Mouse (Mus musculus) midbrain, embryonic 12.5 days (tissue): Measurements from ENCODE around the gene Satb2. TPM values are rescaled to one million over a fixed set of nuclear protein-coding genes. Genes with fewer than 3 reads are reported as not detected.

Experiments used
- ATAC-seq: fragments of 200-750 bp; cut with Nextera tagmentation; 2 replicates; pipeline ENCODE4 v1.8.0; 2017; ENCODE audit warnings: low read depth, moderate TSS enrichment, moderate library complexity; ENCODE audit not compliant: low FRiP score
- H3K27ac ChIP-seq: fragments of 300-500 bp; sonication (generic); replicated peaks from 2 replicates; pipeline ENCODE4 v1.5.1; 2016; ENCODE audit warnings: mild to moderate bottlenecking
- H3K27me3 ChIP-seq: fragments of 300-500 bp; sonication (generic); 2 replicates; pipeline ENCODE4 v1.6.1; 2016; ENCODE audit warnings: mild to moderate bottlenecking
- H3K36me3 ChIP-seq: fragments of 300-500 bp; sonication (generic); 2 replicates; pipeline ENCODE4 v1.6.1; 2016
- H3K4me1 ChIP-seq: fragments of 300-500 bp; sonication (generic); 2 replicates; pipeline ENCODE4 v1.6.1; 2016
- H3K4me2 ChIP-seq: fragments of 300-500 bp; sonication (generic); replicated peaks from 2 replicates; pipeline ENCODE4 v1.6.1; 2016; ENCODE audit warnings: mild to moderate bottlenecking, moderate library complexity
- H3K4me3 ChIP-seq: fragments of 300-500 bp; sonication (generic); 2 replicates; pipeline ENCODE4 v1.5.1; 2016; ENCODE audit warnings: mild to moderate bottlenecking
- H3K9ac ChIP-seq: fragments of 300-500 bp; sonication (generic); replicated peaks from 2 replicates; pipeline ENCODE4 v1.6.1; 2016; ENCODE audit warnings: mild to moderate bottlenecking, moderate library complexity
- H3K9me3 ChIP-seq: fragments of 300-500 bp; sonication (generic); 2 replicates; pipeline ENCODE4 v1.6.1; 2016; ENCODE audit warnings: mild to moderate bottlenecking
- WGBS: fragments of 180-500 bp; shearing (Covaris S2); methylation state at CpG from one replicate; pipeline ENCODE4 v1.1.7; 2016; 5-methylcytosine and 5-hydroxymethylcytosine counted together
- polyA plus RNA-seq: library from polyadenylated mRNA; unstranded; fragments of >200 nt; fragmentation: Nextera tagmentation; extraction: Ambion mirVana; gene quantifications from 2 replicates; pipeline ENCODE4 v1.2.1, GENCODE M21; 2016

The Satb2 gene
- 0.99 and 1.2 TPM in 2 replicates for polyA plus RNA-seq

DNA sequence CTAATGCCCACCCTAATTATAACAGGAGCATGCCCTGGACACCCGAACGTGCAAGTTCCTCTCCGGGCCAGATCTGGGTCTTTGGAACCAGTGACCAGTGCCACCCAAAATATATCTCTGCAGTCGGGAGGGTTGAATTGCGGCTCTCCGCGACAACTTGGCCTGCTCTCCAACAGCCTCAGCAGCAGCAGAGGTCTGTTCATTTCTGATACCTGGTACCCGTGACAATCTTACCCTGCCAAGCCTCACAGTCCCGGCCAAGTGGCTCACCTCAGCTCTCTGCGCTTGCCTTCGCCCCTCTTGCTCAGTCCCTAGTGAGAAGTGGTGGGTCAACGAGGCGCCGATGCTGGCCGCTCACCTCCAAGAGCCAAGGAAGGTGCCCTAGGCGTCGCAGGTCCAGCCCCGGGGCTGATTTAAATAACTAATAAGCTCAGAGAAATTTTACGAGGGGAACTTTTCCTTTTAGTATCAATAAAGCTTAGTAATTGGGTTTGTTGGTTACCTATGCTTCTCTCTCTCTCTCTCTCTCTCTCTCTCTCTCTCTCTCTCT lies at the start of gene Satb2:
Gene Satb2 (minus strand): TSS at position 500 of the 550 bp plus-strand sequence.
- H3K27ac ChIP-seq: no peak within 1 kb of the TSS
- no peak for ATAC-seq
- 1% methylated on average over 19 of the region's 19 CpGs for WGBS
- H3K9ac ChIP-seq: no peak within 1 kb of the TSS
- H3K27me3 ChIP-seq: peaks cover 79% of the 10 kb centered on the region
- peak within 1 kb of the TSS; percentile 28 for H3K4me3 ChIP-seq
- H3K4me1 ChIP-seq: peaks cover 24% of the 10 kb centered on the region
- no peaks in the 10 kb centered on the region for H3K36me3 ChIP-seq
- peak within 1 kb of the TSS; percentile 44 for H3K4me2 ChIP-seq
- H3K9me3 ChIP-seq: no peaks in the 10 kb centered on the region

- ATAC-seq: no peak
- H3K4me3 ChIP-seq: no peak overlapping the region
- no peak overlapping the region for H3K27ac ChIP-seq
- no peaks in the 10 kb centered on the region for H3K9me3 ChIP-seq
- H3K27me3 ChIP-seq: no peaks in the 10 kb centered on the region
- no peak overlapping the region for H3K4me2 ChIP-seq
- no peaks in the 10 kb centered on the region for H3K36me3 ChIP-seq
- no peaks in the 10 kb centered on the region for H3K4me1 ChIP-seq
- no peak overlapping the region for H3K9ac ChIP-seq
Observed at GRCm38 (mm10) chr1:57018941-57019340, 40.5 kb upstream of the Satb2 start.

DNA sequence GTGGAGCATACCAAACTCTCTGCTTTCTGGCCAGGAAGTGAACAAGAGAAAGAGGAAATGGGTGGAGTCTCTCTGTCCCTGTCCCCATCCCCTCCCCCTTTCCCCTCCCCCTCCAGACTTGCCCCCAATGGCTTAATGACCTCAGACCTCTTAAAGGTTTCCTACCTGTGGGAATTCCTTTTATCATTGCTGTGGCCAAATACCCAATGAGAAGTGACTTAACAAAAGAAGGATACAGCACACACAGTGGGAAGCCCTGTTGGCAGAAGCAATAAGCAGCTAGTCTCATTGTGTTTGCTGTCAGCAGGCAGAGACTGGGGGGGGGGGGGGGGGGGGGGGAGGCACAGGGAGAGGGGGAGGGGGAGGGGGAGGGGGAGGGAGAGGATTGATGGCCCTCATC lies 35.4 kb upstream of the Satb2 start:
- H3K36me3 ChIP-seq: no peaks in the 10 kb centered on the region
- no peaks in the 10 kb centered on the region for H3K4me1 ChIP-seq
- H3K9me3 ChIP-seq: no peaks in the 10 kb centered on the region
- H3K27ac ChIP-seq: no peak overlapping the region
- no peak overlapping the region for H3K4me3 ChIP-seq
- no peaks in the 10 kb centered on the region for H3K27me3 ChIP-seq
- H3K4me2 ChIP-seq: no peak overlapping the region
- H3K9ac ChIP-seq: no peak overlapping the region
- no peak for ATAC-seq

- no peaks in the 10 kb centered on the region for H3K4me1 ChIP-seq
- no peak overlapping the region for H3K4me3 ChIP-seq
- 0 out of 2 replicates have a peak, but pooled peaks have one; percentile 30 for ATAC-seq
- no peaks in the 10 kb centered on the region for H3K9me3 ChIP-seq
- no peak overlapping the region for H3K27ac ChIP-seq
- WGBS: 64% methylated on average over 4 of the region's 4 CpGs
- no peaks in the 10 kb centered on the region for H3K27me3 ChIP-seq
- H3K4me2 ChIP-seq: no peak overlapping the region
- no peaks in the 10 kb centered on the region for H3K36me3 ChIP-seq
- H3K9ac ChIP-seq: no peak overlapping the region
Observed at GRCm38 (mm10) chr1:57009171-57009570, 30.7 kb upstream of the Satb2 start.

GRCm38 (mm10) chr1:56995041-56995440 lies 16.6 kb upstream of the Satb2 start:
- Histone ChIP-seq H3K4me1 (no peaks in the 10 kb centered on the region), H3K4me3 (no peak overlapping the region), H3K9ac (no peak overlapping the region), H3K27ac (no peak overlapping the region), H3K27me3 (peaks cover 17% of the 10 kb centered on the region), H3K4me2 (no peak overlapping the region), H3K9me3 (no peaks in the 10 kb centered on the region), H3K36me3 (no peaks in the 10 kb centered on the region)
- 73% methylated on average over 2 of the region's 2 CpGs for WGBS
- no peak for ATAC-seq

- Histone ChIP-seq H3K9me3 (no peaks in the 10 kb centered on the region), H3K27ac (no peak overlapping the region), H3K4me1 (no peaks in the 10 kb centered on the region), H3K9ac (no peak overlapping the region), H3K4me3 (no peak overlapping the region), H3K4me2 (no peak overlapping the region), H3K36me3 (no peaks in the 10 kb centered on the region), H3K27me3 (peaks cover 28% of the 10 kb centered on the region)
- WGBS: 81% methylated on average over 5 of the region's 5 CpGs
- no peak for ATAC-seq
Observed at GRCm38 (mm10) chr1:56992310-56992709, 13.9 kb upstream of the Satb2 start.

DNA sequence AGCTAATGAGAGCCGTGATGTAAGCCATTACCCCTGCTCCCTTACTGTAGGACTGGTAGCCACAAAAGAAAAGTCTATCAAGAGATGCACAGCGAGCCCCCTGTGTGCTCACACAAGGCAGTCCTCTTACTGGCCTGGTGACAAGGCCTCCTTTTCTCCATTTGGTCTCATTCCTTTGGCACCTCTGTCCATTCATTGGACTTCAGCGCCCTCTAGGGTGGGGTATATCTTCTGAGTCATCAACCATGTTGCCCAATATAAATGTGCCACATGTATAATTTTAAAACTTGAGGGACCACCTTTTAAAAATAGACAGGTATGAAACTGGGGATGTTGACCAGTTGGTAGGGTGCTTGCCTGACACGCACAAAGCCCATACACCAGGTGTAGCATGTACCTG lies 13.2 kb upstream of the Satb2 start:
- Histone ChIP-seq H3K9me3 (no peaks in the 10 kb centered on the region), H3K4me2 (no peak overlapping the region), H3K36me3 (no peaks in the 10 kb centered on the region), H3K9ac (no peak overlapping the region), H3K27ac (no peak overlapping the region), H3K4me1 (no peaks in the 10 kb centered on the region), H3K4me3 (no peak overlapping the region), H3K27me3 (peaks cover 34% of the 10 kb centered on the region)
- ATAC-seq: no peak
- 58% methylated on average over 4 of the region's 4 CpGs for WGBS

GRCm38 (mm10) chr1:56984483-56984810 lies 6.0 kb upstream of the Satb2 start:
- peaks cover 4% of the 10 kb centered on the region; the same call in 1 of the 2 replicates for H3K4me1 ChIP-seq
- no peak overlapping the region for H3K4me3 ChIP-seq
- H3K4me2 ChIP-seq: 0 out of 2 replicates have a peak overlapping the region, but pooled peaks have one; percentile 12
- H3K9ac ChIP-seq: no peak overlapping the region
- no peaks in the 10 kb centered on the region for H3K9me3 ChIP-seq
- H3K27me3 ChIP-seq: peaks cover 87% of the 10 kb centered on the region
- WGBS: 4% methylated on average over 14 of the region's 14 CpGs
- no peak overlapping the region for H3K27ac ChIP-seq
- H3K36me3 ChIP-seq: no peaks in the 10 kb centered on the region
- no peak for ATAC-seq

GRCm38 (mm10) chr1:56983771-56984482 lies 5.5 kb upstream of the Satb2 start:
- WGBS: under 1% methylated on average over 25 of the region's 25 CpGs
- Histone ChIP-seq H3K4me1 (peaks cover 4% of the 10 kb centered on the region; the same call in 1 of the 2 replicates), H3K27ac (no peak overlapping the region), H3K9me3 (no peaks in the 10 kb centered on the region), H3K4me2 (0 out of 2 replicates have a peak overlapping the region, but pooled peaks have one; percentile 12), H3K27me3 (peaks cover 89% of the 10 kb centered on the region), H3K36me3 (no peaks in the 10 kb centered on the region), H3K4me3 (no peak overlapping the region), H3K9ac (no peak overlapping the region)
- 0 out of 2 replicates have a peak, but pooled peaks have one; percentile 32 for ATAC-seq

- Histone ChIP-seq H3K36me3 (no peaks in the 10 kb centered on the region), H3K27ac (no peak overlapping the region), H3K9me3 (no peaks in the 10 kb centered on the region), H3K4me1 (peaks cover 4% of the 10 kb centered on the region; the same call in 1 of the 2 replicates), H3K4me3 (no peak overlapping the region), H3K4me2 (no peak overlapping the region), H3K27me3 (peaks cover 88% of the 10 kb centered on the region), H3K9ac (no peak overlapping the region)
- 3% methylated on average over 8 of the region's 8 CpGs for WGBS
- ATAC-seq: no peak
Observed at GRCm38 (mm10) chr1:56983100-56983590, 4.7 kb upstream of the Satb2 start.

DNA sequence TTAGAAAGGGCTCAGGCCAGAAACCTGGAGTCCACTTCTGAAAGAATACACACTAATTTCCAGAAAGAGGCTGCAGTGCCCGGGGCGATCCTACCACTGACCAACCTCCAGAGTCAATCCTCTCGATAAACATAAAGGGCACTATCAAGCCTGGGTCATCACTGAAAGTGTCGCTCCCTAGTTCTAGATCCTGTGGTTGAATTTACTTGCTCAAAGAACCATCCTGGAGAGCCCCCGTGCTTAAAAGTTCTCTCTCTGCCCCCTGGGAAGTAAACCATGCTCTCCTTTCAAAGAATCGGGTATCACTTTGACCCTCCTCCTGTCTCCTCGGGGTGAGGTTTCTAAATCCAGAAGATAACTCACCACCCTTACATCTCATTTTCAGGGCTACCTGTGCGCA lies 4.2 kb upstream of the Satb2 start:
- no peak overlapping the region for H3K9ac ChIP-seq
- 0% methylated on average over 7 of the region's 8 CpGs for WGBS
- no peak overlapping the region for H3K4me2 ChIP-seq
- peaks cover 6% of the 10 kb centered on the region for H3K4me1 ChIP-seq
- no peaks in the 10 kb centered on the region for H3K36me3 ChIP-seq
- no peak overlapping the region for H3K4me3 ChIP-seq
- H3K27ac ChIP-seq: no peak overlapping the region
- ATAC-seq: no peak
- H3K9me3 ChIP-seq: no peaks in the 10 kb centered on the region
- H3K27me3 ChIP-seq: peaks cover 92% of the 10 kb centered on the region

DNA sequence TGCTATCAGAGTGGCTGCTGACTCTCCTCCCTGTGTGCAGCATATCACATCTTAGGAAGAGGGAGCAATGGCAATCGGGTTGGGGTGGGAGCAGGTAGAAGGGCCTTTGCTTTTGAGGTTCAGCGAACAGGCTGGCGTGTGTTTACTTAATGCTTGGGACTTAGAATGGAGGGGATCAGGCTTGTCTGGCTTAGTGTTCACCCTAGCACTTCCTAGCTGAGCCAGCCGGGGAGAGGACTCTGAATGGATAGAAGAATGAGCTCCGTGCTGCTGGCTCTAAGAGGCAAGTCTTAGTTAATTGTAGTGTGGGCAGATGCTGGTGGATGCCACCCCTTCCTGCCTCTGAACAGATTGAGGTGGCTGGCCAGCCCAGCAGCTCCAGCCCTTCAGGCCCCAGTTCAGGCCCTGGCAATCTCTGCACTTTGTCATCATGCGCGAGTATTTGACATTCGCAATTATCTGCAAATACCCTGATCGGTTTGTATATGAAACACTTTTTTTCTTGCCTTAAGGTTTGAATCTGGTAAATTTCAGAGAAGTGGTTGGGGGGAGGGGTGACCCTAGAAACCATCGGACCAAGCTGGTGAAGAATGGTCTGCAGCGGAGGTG lies 3.6 kb upstream of the Satb2 start:
- WGBS: under 1% methylated on average over 11 of the region's 11 CpGs
- no peaks in the 10 kb centered on the region for H3K36me3 ChIP-seq
- ATAC-seq: no peak
- no peak overlapping the region for H3K27ac ChIP-seq
- H3K4me1 ChIP-seq: peaks cover 11% of the 10 kb centered on the region
- H3K9me3 ChIP-seq: no peaks in the 10 kb centered on the region
- H3K27me3 ChIP-seq: peaks cover 92% of the 10 kb centered on the region
- H3K9ac ChIP-seq: no peak overlapping the region
- no peak overlapping the region for H3K4me2 ChIP-seq
- no peak overlapping the region for H3K4me3 ChIP-seq
